Mouse (Mus musculus) layer of hippocampus, adult 9-10 months (tissue): ENCODE measurements at regions not wholly inside any gene's neighbourhood (a gene's known extent, or its start where the extent isn't known, plus 50 kb on each side); places are given as distances from the start of the nearest gene placed in this dataset.

Experiments
- DNase-seq: peaks from one replicate; pipeline ENCODE4 v3.0.0; 2022; ENCODE audit warnings: low spot score

- DNase-seq: no peak
Measured at GRCm38 (mm10) chr19:21077771-21078548, 124.0 kb upstream of the Tmc1 start.

- DNase-seq: no peak
Measured at GRCm38 (mm10) chr19:21068381-21068780, 114.4 kb upstream of the Tmc1 start.

- DNase-seq: no peak
Measured at GRCm38 (mm10) chr19:21066432-21067113, 112.6 kb upstream of the Tmc1 start.

GRCm38 (mm10) chr19:21064902-21065301 is 110.9 kb upstream of the Tmc1 start:
- DNase-seq: no peak

GRCm38 (mm10) chr19:21053597-21054544 is 99.9 kb upstream of the Tmc1 start:
- DNase-seq: no peak

- no peak for DNase-seq
Measured at GRCm38 (mm10) chr19:21052771-21053170, 98.8 kb upstream of the Tmc1 start.

- no peak for DNase-seq
Measured at GRCm38 (mm10) chr19:21051872-21052271, 97.9 kb upstream of the Tmc1 start.

GRCm38 (mm10) chr19:21050994-21051721 is 97.2 kb upstream of the Tmc1 start:
- DNase-seq: no peak

GRCm38 (mm10) chr19:21049301-21049700 is 95.3 kb upstream of the Tmc1 start:
- DNase-seq: no peak

- no peak for DNase-seq
Measured at GRCm38 (mm10) chr19:21045565-21045964, 91.6 kb upstream of the Tmc1 start.

- no peak for DNase-seq
Measured at GRCm38 (mm10) chr19:21043958-21044357, 90.0 kb upstream of the Tmc1 start.

- DNase-seq: no peak
Measured at GRCm38 (mm10) chr19:21042536-21042935, 88.5 kb upstream of the Tmc1 start.

GRCm38 (mm10) chr19:21037448-21038077 is 83.6 kb upstream of the Tmc1 start:
- DNase-seq: no peak

GRCm38 (mm10) chr19:21036507-21037425 is 82.8 kb upstream of the Tmc1 start:
- DNase-seq: no peak

GRCm38 (mm10) chr19:21035505-21035904 is 81.5 kb upstream of the Tmc1 start:
- no peak for DNase-seq

- DNase-seq: no peak
Measured at GRCm38 (mm10) chr19:21033991-21034390, 80.0 kb upstream of the Tmc1 start.

GRCm38 (mm10) chr19:21032558-21032957 is 78.6 kb upstream of the Tmc1 start:
- no peak for DNase-seq

- DNase-seq: no peak
Measured at GRCm38 (mm10) chr19:21031768-21032308, 77.8 kb upstream of the Tmc1 start.

- DNase-seq: no peak
Measured at GRCm38 (mm10) chr19:21030971-21031370, 77.0 kb upstream of the Tmc1 start.

- DNase-seq: no peak
Measured at GRCm38 (mm10) chr19:21028981-21029380, 75.0 kb upstream of the Tmc1 start.
